Mouse (Mus musculus) Muller cell, postnatal 12 days (primary cell): ENCODE measurements at regions not wholly inside any gene's neighbourhood (a gene's known extent, or its start where the extent isn't known, plus 50 kb on each side); places are given as distances from the start of the nearest gene placed in this dataset.
A peak's percentile ranks its signal among the peaks of the same experiment; 100 is the strongest.
"Not testable (repeated sequence)": the region's sequence is repeated elsewhere in the genome, so short reads cannot be mapped to it uniquely, and the experiment has no call there.

ENCODE experiments used
- DNase-seq: peaks from one replicate; pipeline ENCODE4 v3.0.0-alpha.2; 2015; ENCODE audit errors: inconsistent ontology term

DNA sequence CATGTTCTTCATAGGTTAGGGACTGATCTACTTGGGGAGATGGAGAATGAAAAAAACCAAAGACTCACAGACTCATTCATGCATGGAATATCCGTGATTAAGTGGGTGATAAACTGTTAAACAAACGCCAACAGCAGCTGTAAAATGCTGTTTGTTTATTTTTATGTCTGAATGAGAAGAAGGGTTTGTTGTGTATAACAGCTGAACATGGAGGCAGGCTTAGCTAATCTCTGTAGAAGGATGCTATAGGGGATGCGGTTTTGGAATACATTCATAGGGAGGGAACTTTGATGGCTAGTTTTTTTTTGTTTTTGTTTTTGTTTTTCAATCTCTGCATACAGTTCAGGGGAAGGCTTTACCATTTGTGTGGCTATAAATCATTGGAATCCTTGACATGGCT, 977.1 kb upstream of the Cdh8 start:
- no peak for DNase-seq

GRCm38 (mm10) chr8:100367663-100368062, 951.4 kb upstream of the Cdh8 start:
- no peak for DNase-seq

GRCm38 (mm10) chr8:100362772-100363171, 946.5 kb upstream of the Cdh8 start:
- DNase-seq: peak; percentile 62

DNA sequence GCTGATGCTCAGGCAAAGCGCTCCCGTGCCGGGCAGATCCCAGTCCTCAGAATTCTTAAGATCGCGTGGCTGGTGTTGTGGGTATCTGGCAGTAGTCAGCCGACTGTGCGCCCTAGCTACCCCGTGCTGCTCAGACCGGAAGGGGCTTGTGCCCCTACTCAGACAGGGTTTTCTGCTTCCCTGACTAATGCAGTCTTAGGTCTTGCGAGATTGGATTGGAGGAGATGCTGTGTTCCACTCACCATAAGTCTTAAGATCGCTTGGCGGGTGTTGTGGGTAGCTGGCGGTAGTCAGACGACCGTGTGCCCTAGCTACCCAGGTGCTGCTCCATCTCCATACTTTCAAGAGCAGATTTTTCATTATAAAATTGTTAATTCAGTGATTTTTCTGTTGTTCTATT, 944.3 kb upstream of the Cdh8 start:
- DNase-seq: not testable (repeated sequence)

DNA sequence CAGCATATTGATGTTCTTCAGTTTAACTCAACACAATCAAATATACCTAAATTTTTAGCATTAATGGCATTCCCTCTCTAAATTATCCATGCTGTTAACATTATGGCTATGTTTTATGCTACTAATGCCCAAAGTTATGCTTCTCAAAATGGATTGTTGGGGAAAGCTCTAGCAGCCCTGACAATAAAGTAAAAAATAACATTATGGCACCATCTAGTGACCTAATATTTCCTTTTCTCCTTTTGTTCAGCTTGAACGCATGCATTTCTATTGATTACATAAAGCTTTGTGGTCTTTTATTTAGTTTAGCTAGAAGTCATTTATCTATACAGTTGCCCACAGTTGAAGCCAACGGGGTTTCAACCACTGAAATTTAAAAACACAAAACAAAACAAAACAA, 918.3 kb upstream of the Cdh8 start:
- peak; percentile 38 for DNase-seq

GRCm38 (mm10) chr8:100325616-100326015, 909.3 kb upstream of the Cdh8 start:
- no peak for DNase-seq

- DNase-seq: no peak
Measured at GRCm38 (mm10) chr8:100323471-100323870, 907.2 kb upstream of the Cdh8 start.

- no peak for DNase-seq
Measured at GRCm38 (mm10) chr8:100298191-100298590, 881.9 kb upstream of the Cdh8 start.

GRCm38 (mm10) chr8:100292588-100292987, 876.3 kb upstream of the Cdh8 start:
- no peak for DNase-seq

DNA sequence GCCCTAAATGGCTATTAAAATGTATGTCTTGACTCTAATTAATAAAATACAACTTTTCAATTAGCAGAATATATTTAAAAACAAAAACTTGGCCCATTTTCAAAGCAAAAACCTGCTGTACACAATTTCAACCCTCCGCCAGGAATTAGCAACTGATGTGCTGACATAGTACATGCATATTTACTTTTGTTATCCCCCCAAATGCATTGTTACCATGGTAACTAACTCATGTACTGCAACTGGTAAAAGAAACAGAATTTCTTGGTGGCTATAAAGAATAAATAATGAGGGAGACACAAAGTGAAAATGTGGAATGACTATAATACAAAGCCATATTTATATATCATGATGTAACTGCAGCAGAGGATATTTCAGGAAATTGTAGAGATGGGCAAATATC, 875.7 kb upstream of the Cdh8 start:
- no peak for DNase-seq
